Mouse (Mus musculus) ES-Bruce4 (cell line): ENCODE measurements around the gene Lmod2.

ENCODE experiments used
- CTCF ChIP-seq: IDR thresholded peaks from one replicate; pipeline ENCODE4 v1.8.1; 2011; ENCODE audit warnings: low read depth, low read length
- EP300 ChIP-seq: IDR thresholded peaks from 2 replicates; pipeline ENCODE4 v1.6.1; 2011; ENCODE audit warnings: low read depth, low read length; ENCODE audit not compliant: insufficient read depth
- POLR2A ChIP-seq: IDR thresholded peaks from one replicate; pipeline ENCODE4 v1.8.1; 2011; ENCODE audit warnings: low read length; ENCODE audit not compliant: insufficient read depth

GRCm38 (mm10) chr6:24549801-24550200, 47.8 kb upstream of the Lmod2 start:
- TF ChIP-seq POLR2A (no peak), EP300 (no peak), CTCF (no peak)
